Comparison of ENCODE assay signal across 7 mouse cellular contexts in genomic region chr15:78531901-78532469, GRCm38 (mm10). TPM values are rescaled to one million over a fixed set of nuclear protein-coding genes. Genes with fewer than 3 reads are reported as not detected.
DNase-seq lines count a peak whose midpoint lies in the region; ATAC-seq and TF ChIP-seq lines count a peak whose summit lies in the region.

No protein-coding gene starts in this region.

- TF ChIP-seq CTCF in intestine, postnatal 0 days (IDR thresholded peaks at IDR 0.05; ENCODE audit: low read depth) = peak; percentile 94
- peak; percentile 99 for TF ChIP-seq CTCF in small intestine, adult 2 months (IDR thresholded peaks at IDR 0.05; ENCODE audit: extremely low read depth, insufficient read length, insufficient replicate concordance, low read depth, low read length)

- peak overlapping the region; percentile 51; the same call in 1 of the 2 replicates for H3K9ac ChIP-seq in intestine, postnatal 0 days (ENCODE audit: low read depth, low read length)
- peak overlapping the region; percentile 65 for H3K9ac ChIP-seq in midbrain, embryonic 12.5 days (replicated peaks)

- H3K36me3 ChIP-seq in embryonic facial prominence, embryonic 10.5 days (replicated peaks) = no peaks in the 10 kb centered on the region
- H3K36me3 ChIP-seq in intestine, postnatal 0 days (ENCODE audit: control insufficient read depth, insufficient read depth) = no peaks in the 10 kb centered on the region
- H3K36me3 ChIP-seq in midbrain, embryonic 12.5 days = no peaks in the 10 kb centered on the region
- no peaks in the 10 kb centered on the region for H3K36me3 ChIP-seq in small intestine, adult 2 months (ENCODE audit: control insufficient read depth, insufficient read depth, low read length)

- no peaks in the 10 kb centered on the region for H3K9me3 ChIP-seq in embryonic facial prominence, embryonic 10.5 days
- H3K9me3 ChIP-seq in intestine, postnatal 0 days (ENCODE audit: control insufficient read depth) = no peaks in the 10 kb centered on the region
- H3K9me3 ChIP-seq in midbrain, embryonic 12.5 days = no peaks in the 10 kb centered on the region

- 1% methylated on average over 25 of the region's 25 CpGs for WGBS in embryonic facial prominence, embryonic 10.5 days
- WGBS in intestine, postnatal 0 days = under 1% methylated on average over 25 of the region's 25 CpGs
- under 1% methylated on average over 25 of the region's 25 CpGs for WGBS in midbrain, embryonic 12.5 days
- under 1% methylated on average over 25 of the region's 25 CpGs for WGBS in small intestine, adult 2 months

- H3K4me1 ChIP-seq in embryonic facial prominence, embryonic 10.5 days = peaks cover 46% of the 10 kb centered on the region
- 0 out of 2 replicates have a peak, but pooled peaks cover 8% of the 10 kb centered on the region for H3K4me1 ChIP-seq in intestine, postnatal 0 days (replicated peaks; ENCODE audit: control insufficient read depth, insufficient read depth, low read length)
- peaks cover 25% of the 10 kb centered on the region for H3K4me1 ChIP-seq in midbrain, embryonic 12.5 days
- peaks cover 37% of the 10 kb centered on the region for H3K4me1 ChIP-seq in small intestine, adult 2 months (ENCODE audit: control insufficient read depth, insufficient read depth, insufficient read length, low read length)

- TF ChIP-seq POLR2A in small intestine, adult 2 months (IDR thresholded peaks at IDR 0.05; ENCODE audit: low read depth, low read length) = no peak; the same call in 1 of the 2 replicates

- DNase-seq in adrenal gland, postnatal 10 days = peak; percentile 98
- DNase-seq in embryonic facial prominence, embryonic 10.5 days (ENCODE audit: low spot score) = peak; percentile 96
- DNase-seq in gonadal fat pad, adult 2 months (ENCODE audit: low read depth) = peak; percentile 65
- DNase-seq in left cerebral cortex, postnatal 4 days = peak; percentile 98

- ATAC-seq in intestine, postnatal 0 days = peak; percentile 80
- peak; percentile 80 for ATAC-seq in midbrain, embryonic 12.5 days (ENCODE audit: low FRiP score, low read depth)

- intact Hi-C loops in left cerebral cortex, postnatal 4 days (cut with DNase I) = no loop called here

- H3K27ac ChIP-seq in embryonic facial prominence, embryonic 10.5 days (replicated peaks) = peak overlapping the region; percentile 87
- H3K27ac ChIP-seq in intestine, postnatal 0 days (ENCODE audit: low read depth, low read length) = peak overlapping the region; percentile 84
- peak overlapping the region; percentile 65 for H3K27ac ChIP-seq in midbrain, embryonic 12.5 days (replicated peaks)
- H3K27ac ChIP-seq in small intestine, adult 2 months (ENCODE audit: insufficient read depth, low read depth, low read length) = peak overlapping the region; percentile 73

- H3K27me3 ChIP-seq in embryonic facial prominence, embryonic 10.5 days (replicated peaks; ENCODE audit: low read depth, poor library complexity, severe bottlenecking) = peaks cover 31% of the 10 kb centered on the region
- no peaks in the 10 kb centered on the region for H3K27me3 ChIP-seq in intestine, postnatal 0 days (replicated peaks; ENCODE audit: control insufficient read depth, insufficient read depth, low read length)
- peaks cover 10% of the 10 kb centered on the region for H3K27me3 ChIP-seq in midbrain, embryonic 12.5 days
- no peaks in the 10 kb centered on the region for H3K27me3 ChIP-seq in small intestine, adult 2 months (ENCODE audit: control insufficient read depth, insufficient read depth, low read length)

- peak overlapping the region; percentile 58 for H3K4me3 ChIP-seq in embryonic facial prominence, embryonic 10.5 days
- H3K4me3 ChIP-seq in intestine, postnatal 0 days (ENCODE audit: low read depth, low read length) = peak overlapping the region; percentile 34
- peak overlapping the region; percentile 39 for H3K4me3 ChIP-seq in midbrain, embryonic 12.5 days
- peak overlapping the region; percentile 59 for H3K4me3 ChIP-seq in small intestine, adult 2 months (ENCODE audit: low read depth, low read length)

- peak overlapping the region; percentile 71 for H3K4me2 ChIP-seq in intestine, postnatal 0 days (replicated peaks; ENCODE audit: low read depth)
- H3K4me2 ChIP-seq in midbrain, embryonic 12.5 days (replicated peaks) = peak overlapping the region; percentile 61

RNA-seq across cellular contexts. Expression of gene C1qtnf6, which starts 0.8 kb away (rescaled TPM):
- total RNA-seq in adrenal gland, postnatal 10 days (2021) = 10 to 100 TPM; 58.9 to 63.4 TPM
- 9.6 and 10.4 TPM in 2 replicates for polyA plus RNA-seq in embryonic facial prominence, embryonic 10.5 days (2016; fragmentation: Nextera tagmentation; extraction: Ambion mirVana)
- 35.3 and 40.4 TPM in 2 replicates for polyA plus RNA-seq in gonadal fat pad, adult 2 months (2012; rRNA removed)
- 14.3 and 16.0 TPM in 2 replicates for polyA plus RNA-seq in intestine, postnatal 0 days (2015; fragmentation: Nextera tagmentation; extraction: Ambion mirVana)
- total RNA-seq in left cerebral cortex, postnatal 4 days (2021) = 10 to 100 TPM; 12.2 to 13.4 TPM
- polyA plus RNA-seq in midbrain, embryonic 12.5 days (2016; fragmentation: Nextera tagmentation; extraction: Ambion mirVana) = 8.2 and 9.0 TPM in 2 replicates
- 7.9 and 8.1 TPM in 2 replicates for polyA plus RNA-seq in small intestine, adult 2 months (2012; rRNA removed)

RNA-seq across cellular contexts. Expression of gene Sstr3, which starts 12.5 kb away (rescaled TPM):
- total RNA-seq in adrenal gland, postnatal 10 days (2021) = under 1 TPM; 0.39 to 0.42 TPM
- not detected in 2 replicates for polyA plus RNA-seq in embryonic facial prominence, embryonic 10.5 days (2016; fragmentation: Nextera tagmentation; extraction: Ambion mirVana)
- polyA plus RNA-seq in gonadal fat pad, adult 2 months (2012; rRNA removed) = 0.03 TPM in 1 of 2 replicates, not detected in the other
- 0.05 and 0.10 TPM in 2 replicates for polyA plus RNA-seq in intestine, postnatal 0 days (2015; fragmentation: Nextera tagmentation; extraction: Ambion mirVana)
- 1 to 10 TPM; 5.5 to 6.5 TPM for total RNA-seq in left cerebral cortex, postnatal 4 days (2021)
- 0.05 and 0.18 TPM in 2 replicates for polyA plus RNA-seq in midbrain, embryonic 12.5 days (2016; fragmentation: Nextera tagmentation; extraction: Ambion mirVana)
- polyA plus RNA-seq in small intestine, adult 2 months (2012; rRNA removed) = 0.44 and 1.4 TPM in 2 replicates

RNA-seq across cellular contexts. Expression of gene Il2rb, which starts 36.9 kb away (rescaled TPM):
- total RNA-seq in adrenal gland, postnatal 10 days (2021) = 1 to 10 TPM; 1.9 TPM
- 0.09 TPM in 1 of 2 replicates, not detected in the other for polyA plus RNA-seq in embryonic facial prominence, embryonic 10.5 days (2016; fragmentation: Nextera tagmentation; extraction: Ambion mirVana)
- 3.1 and 4.0 TPM in 2 replicates for polyA plus RNA-seq in gonadal fat pad, adult 2 months (2012; rRNA removed)
- polyA plus RNA-seq in intestine, postnatal 0 days (2015; fragmentation: Nextera tagmentation; extraction: Ambion mirVana) = 0.58 and 0.63 TPM in 2 replicates
- total RNA-seq in left cerebral cortex, postnatal 4 days (2021) = under 1 TPM in 1 of 2 experiments, not detected in 1; 0.08 TPM
- polyA plus RNA-seq in midbrain, embryonic 12.5 days (2016; fragmentation: Nextera tagmentation; extraction: Ambion mirVana) = not detected in 2 replicates
- polyA plus RNA-seq in small intestine, adult 2 months (2012; rRNA removed) = 7.2 and 11.8 TPM in 2 replicates

RNA-seq across cellular contexts. Expression of gene Rac2, which starts 40.6 kb away (rescaled TPM):
- 10 to 100 TPM; 21.3 to 27.1 TPM for total RNA-seq in adrenal gland, postnatal 10 days (2021)
- 5.0 and 7.7 TPM in 2 replicates for polyA plus RNA-seq in embryonic facial prominence, embryonic 10.5 days (2016; fragmentation: Nextera tagmentation; extraction: Ambion mirVana)
- 24.7 and 25.5 TPM in 2 replicates for polyA plus RNA-seq in gonadal fat pad, adult 2 months (2012; rRNA removed)
- polyA plus RNA-seq in intestine, postnatal 0 days (2015; fragmentation: Nextera tagmentation; extraction: Ambion mirVana) = 9.0 and 9.9 TPM in 2 replicates
- total RNA-seq in left cerebral cortex, postnatal 4 days (2021) = 1 to 10 TPM; 1.4 to 4.2 TPM
- polyA plus RNA-seq in midbrain, embryonic 12.5 days (2016; fragmentation: Nextera tagmentation; extraction: Ambion mirVana) = 4.5 and 6.9 TPM in 2 replicates
- 37.0 and 136 TPM in 2 replicates for polyA plus RNA-seq in small intestine, adult 2 months (2012; rRNA removed)

Comparison
In these comparisons a context has a peak if more than half of its experiments do, and no peak if none do; other contexts are left out.
1. Peak in every context shown above with its lines: DNase-seq, ATAC-seq, H3K4me3 ChIP-seq and H3K27ac ChIP-seq.